Mouse (Mus musculus) forebrain, embryonic 14.5 days (tissue): ENCODE results near the gene Mapk1ip1l. TPM values are rescaled to one million over a fixed set of nuclear protein-coding genes. Genes with fewer than 3 reads are reported as not detected.

Experiments used
- polyA plus RNA-seq: library from polyadenylated mRNA; unstranded; fragments of >200 nt; fragmentation: Nextera tagmentation; extraction: Ambion mirVana; gene quantifications from 2 replicates; pipeline ENCODE4 v1.2.1, GENCODE M21; 2014

Gene Mapk1ip1l
- polyA plus RNA-seq, 1 experiment from 2014 or later, result 49.0 TPM

Other genes starting within 250 kb of the Mapk1ip1l start
- 2.0 TPM in 2 replicates for gene Gch1, start 108.9 kb upstream of the Mapk1ip1l start, polyA plus RNA-seq
- gene Wdhd1, start 21.4 kb upstream of the Mapk1ip1l start, polyA plus RNA-seq, result 17.6 and 18.7 TPM in 2 replicates
- gene Socs4, start 21.3 kb upstream of the Mapk1ip1l start, polyA plus RNA-seq, result 4.3 and 4.7 TPM in 2 replicates
- gene Lgals3, start 69.5 kb downstream of the Mapk1ip1l start, polyA plus RNA-seq, result 2.3 and 3.1 TPM in 2 replicates
- 18.3 and 23.5 TPM in 2 replicates for gene Dlgap5, start 120.1 kb downstream of the Mapk1ip1l start, polyA plus RNA-seq
- gene Fbxo34, start 152.2 kb downstream of the Mapk1ip1l start, polyA plus RNA-seq, result 23.0 and 27.5 TPM in 2 replicates